Mouse (Mus musculus) spleen, adult 2 months (tissue): ENCODE results near the gene Lmtk3.

Experiments used
- CTCF ChIP-seq: fragments of 200-500 bp; IDR thresholded peaks from 2 replicates; pipeline ENCODE4 v1.5.1; 2011; ENCODE audit warnings: mild to moderate bottlenecking, inconsistent platforms; ENCODE audit not compliant: insufficient read depth, insufficient read length, insufficient replicate concordance; ENCODE audit errors: extremely low read depth
- POLR2A ChIP-seq: fragments of 200-500 bp; IDR thresholded peaks from 2 replicates; pipeline ENCODE4 v1.6.1; 2011; ENCODE audit warnings: low read depth, low read length, inconsistent platforms

DNA sequence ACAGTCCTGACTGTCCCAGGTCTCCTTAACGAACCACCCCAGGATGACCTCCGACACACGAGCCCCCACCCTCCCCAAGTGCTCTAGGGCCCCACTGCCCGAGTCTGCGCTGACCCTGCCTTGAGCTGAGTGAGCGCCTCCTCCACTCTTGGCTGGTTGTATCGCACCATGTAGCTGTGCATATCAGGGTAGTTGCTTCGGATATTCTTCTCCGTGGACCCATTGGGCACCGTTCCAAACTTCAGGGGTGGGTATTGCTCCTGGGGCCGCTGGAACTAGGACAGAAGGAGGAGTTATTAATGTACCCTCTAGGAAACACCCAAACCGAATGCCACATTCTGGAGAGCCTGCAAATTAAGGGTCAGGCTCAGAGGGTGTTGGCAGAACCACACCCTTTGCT is 69.6 kb downstream of the Lmtk3 start:
- TF ChIP-seq CTCF (no peak), POLR2A (no peak)
